Mouse (Mus musculus) MEL (cell line): ENCODE measurements around the gene Adra2c. TPM values are rescaled to one million over a fixed set of nuclear protein-coding genes. Genes with fewer than 3 reads are reported as not detected.

Experiments
- DNase-seq: peaks from one replicate; pipeline ENCODE4 v3.0.0; 2011; ENCODE audit warnings: low read depth, low spot score
- H3K27ac ChIP-seq: 2 replicates; pipeline ENCODE4 v1.5.1; 2012; ENCODE audit warnings: low read depth, mild to moderate bottlenecking, control low read depth, low read length, moderate library complexity; ENCODE audit not compliant: control insufficient read depth
- H3K27me3 ChIP-seq, 2 experiments: fragments of 150-350 bp in 1 of 2; sonication (generic) in 1 of 2; 2 replicates each; pipeline ENCODE4 v1.6.1; 2012; ENCODE audit warnings: low read length in 2 of 2, mild to moderate bottlenecking in 2 of 2, improper control_type of control experiment in 1 of 2, moderate library complexity in 1 of 2; ENCODE audit not compliant: insufficient read depth in 2 of 2, control insufficient read depth in 1 of 2
- H3K36me3 ChIP-seq, 2 experiments: 2 replicates each; pipeline ENCODE4 v1.6.1; 2012 to 2014; ENCODE audit warnings: low read length in 2 of 2, improper control_type of control experiment in 1 of 2, inconsistent platforms in 1 of 2, mild to moderate bottlenecking in 1 of 2; ENCODE audit not compliant: insufficient read depth in 2 of 2, control insufficient read depth in 1 of 2
- H3K4me1 ChIP-seq, 2 experiments: fragments of 150-350 bp in 1 of 2; sonication (generic) in 1 of 2; 2 replicates each; pipeline ENCODE4 v1.6.1; 2012; ENCODE audit warnings: low read length in 2 of 2, improper control_type of control experiment in 1 of 2, mild to moderate bottlenecking in 1 of 2; ENCODE audit not compliant: insufficient read depth in 2 of 2, control insufficient read depth in 1 of 2
- H3K4me3 ChIP-seq, 2 experiments: fragments of 150-350 bp in 1 of 2; sonication (generic) in 1 of 2; 2 replicates each; pipeline ENCODE4 v1.5.1; 2012; ENCODE audit warnings: low read depth in 2 of 2, low read length in 2 of 2, mild to moderate bottlenecking in 2 of 2, moderate library complexity in 2 of 2, control low read depth in 1 of 2, improper control_type of control experiment in 1 of 2; ENCODE audit not compliant: control insufficient read depth in 1 of 2, insufficient read depth in 1 of 2
- H3K79me2 ChIP-seq: 2 replicates; pipeline ENCODE4 v1.6.1; 2012; ENCODE audit warnings: mild to moderate bottlenecking, low read length, moderate library complexity; ENCODE audit not compliant: control insufficient read depth, poor library complexity, insufficient read depth
- H3K9ac ChIP-seq: 2 replicates; pipeline ENCODE4 v1.6.1; 2012; ENCODE audit warnings: low read depth, mild to moderate bottlenecking, control low read depth, low read length, moderate library complexity; ENCODE audit not compliant: control insufficient read depth, poor library complexity, severe bottlenecking
- H3K9me3 ChIP-seq: fragments of 150-350 bp; sonication (generic); replicated peaks from 2 replicates; pipeline ENCODE4 v1.6.1; 2012; ENCODE audit warnings: mild to moderate bottlenecking, low read length, improper control_type of control experiment, moderate library complexity; ENCODE audit not compliant: insufficient read depth
- CTCF ChIP-seq, 3 experiments: IDR thresholded peaks in 2 of 3; conservative IDR thresholded peaks in 1 of 3; 2 replicates each; pipeline ENCODE4 v1.5.1; 2011 to 2012; ENCODE audit warnings: low read length in 3 of 3, low read depth in 2 of 3, mild to moderate bottlenecking in 2 of 3, improper control_type of control experiment in 1 of 3, inconsistent platforms in 1 of 3, mixed read lengths in 1 of 3, moderate library complexity in 1 of 3; ENCODE audit not compliant: control insufficient read depth in 1 of 3, insufficient read depth in 1 of 3, poor library complexity in 1 of 3, severe bottlenecking in 1 of 3
- HCFC1 ChIP-seq: IDR thresholded peaks from 2 replicates; pipeline ENCODE4 v1.6.1; 2012; ENCODE audit warnings: low read depth, mild to moderate bottlenecking, inconsistent platforms, low read length, improper control_type of control experiment, moderate library complexity
- JUND ChIP-seq: IDR thresholded peaks from 2 replicates; pipeline ENCODE4 v1.6.1; 2011; ENCODE audit warnings: low read depth, mild to moderate bottlenecking, improper control_type of control experiment, low read length
- KAT2A ChIP-seq: conservative IDR thresholded peaks from 2 replicates; pipeline ENCODE4 v1.6.1; 2012; ENCODE audit warnings: low read depth, low read length, improper control_type of control experiment, inconsistent platforms
- MAFK ChIP-seq: IDR thresholded peaks from 2 replicates; pipeline ENCODE4 v1.6.1; 2011; ENCODE audit warnings: low read depth, mild to moderate bottlenecking, low read length, improper control_type of control experiment, borderline replicate concordance
- MAX ChIP-seq: IDR thresholded peaks from 2 replicates; pipeline ENCODE4 v1.6.1; 2011; ENCODE audit warnings: low read length, improper control_type of control experiment
- MXI1 ChIP-seq: IDR thresholded peaks from 2 replicates; pipeline ENCODE4 v1.6.1; 2011; ENCODE audit warnings: mild to moderate bottlenecking, low read depth, low read length, improper control_type of control experiment
- MYC ChIP-seq: IDR thresholded peaks from 2 replicates; pipeline ENCODE4 v1.6.1; 2011; ENCODE audit warnings: low read depth, mild to moderate bottlenecking, low read length, improper control_type of control experiment, moderate library complexity
- POLR2AphosphoS5 ChIP-seq: IDR thresholded peaks from 2 replicates; pipeline ENCODE4 v1.6.1; 2012; ENCODE audit warnings: low read depth, borderline replicate concordance, mild to moderate bottlenecking, inconsistent platforms, low read length, moderate library complexity, mixed read lengths
- RAD21 ChIP-seq: IDR thresholded peaks from 2 replicates; pipeline ENCODE4 v1.6.1; 2011; ENCODE audit warnings: mild to moderate bottlenecking, low read depth, low read length, improper control_type of control experiment
- SIN3A ChIP-seq: IDR thresholded peaks from 2 replicates; pipeline ENCODE4 v1.6.1; 2012; ENCODE audit warnings: low read length, improper control_type of control experiment, inconsistent platforms
- TAL1 ChIP-seq: IDR thresholded peaks from 2 replicates; pipeline ENCODE4 v1.6.1; 2012; ENCODE audit warnings: mild to moderate bottlenecking, inconsistent platforms, low read length, moderate library complexity, mixed read lengths
- UBTF ChIP-seq: IDR thresholded peaks from 2 replicates; pipeline ENCODE4 v1.6.1; 2012; ENCODE audit warnings: low read depth, mild to moderate bottlenecking, inconsistent platforms, low read length, improper control_type of control experiment, moderate library complexity, borderline replicate concordance; ENCODE audit not compliant: insufficient read depth
- ZKSCAN1 ChIP-seq: IDR thresholded peaks from 2 replicates; pipeline ENCODE4 v1.6.1; 2012; ENCODE audit warnings: low read depth, mild to moderate bottlenecking, inconsistent platforms, low read length, improper control_type of control experiment, moderate library complexity
- ZMIZ1 ChIP-seq: IDR thresholded peaks from 2 replicates; pipeline ENCODE4 v1.6.1; 2012; ENCODE audit warnings: low read depth, mild to moderate bottlenecking, inconsistent platforms, low read length, improper control_type of control experiment, moderate library complexity
- ZNF384 ChIP-seq: IDR thresholded peaks from 2 replicates; pipeline ENCODE4 v1.6.1; 2012; ENCODE audit warnings: low read depth, mild to moderate bottlenecking, inconsistent platforms, low read length, improper control_type of control experiment
- polyA plus RNA-seq, 2 experiments: library from polyadenylated mRNA; stranded (reverse) in 1 of 2; unstranded in 1 of 2; fragments of >175 nt in 1 of 2; fragments of >200 nt in 1 of 2; gene quantifications; 2 replicates each; pipeline versions ENCODE4 v1.2.1 to v1.2.4; 2012; ENCODE audit warnings: low replicate concordance in 2 of 2, low read depth in 1 of 2; ENCODE audit not compliant: insufficient read length in 2 of 2, insufficient read depth in 1 of 2, missing spikeins in 1 of 2
- total RNA-seq: library from RNA; depleted of rRNA; stranded (reverse); fragments of 300-350 nt; gene quantifications from 2 replicates; pipeline ENCODE4 v1.2.3, GENCODE M21; 2012; rRNA removed

The Adra2c gene
- total RNA-seq (not detected in 2 replicates), polyA plus RNA-seq (not detected)

DNA sequence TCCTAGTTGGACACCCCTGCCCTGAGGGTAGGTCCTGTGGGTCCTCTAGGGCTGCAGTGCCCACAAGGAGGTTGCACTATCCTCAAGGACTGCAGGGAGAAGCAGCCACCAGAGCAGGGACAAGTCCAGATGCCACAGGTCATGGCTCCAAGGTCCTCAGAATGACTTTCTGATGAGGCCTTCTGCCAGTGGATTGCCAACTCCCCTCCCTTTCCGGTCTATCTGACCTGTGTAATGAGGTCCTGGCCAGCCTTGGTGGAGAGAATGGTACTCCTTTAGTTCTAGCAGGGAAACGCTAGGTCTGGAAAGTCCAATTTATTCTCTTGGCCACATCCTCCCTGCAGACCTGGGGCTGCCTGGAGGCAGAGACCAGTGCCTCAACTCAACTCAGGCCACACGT lies at the start of gene Adra2c:
TSS of gene Adra2c (plus strand) at position 301 of the 400 bp plus-strand sequence.
- Histone ChIP-seq H3K4me1 (no peaks in the 10 kb centered on the region), H3K27me3 (no peaks in the 10 kb centered on the region), H3K9ac (no peak within 1 kb of the TSS)

DNA sequence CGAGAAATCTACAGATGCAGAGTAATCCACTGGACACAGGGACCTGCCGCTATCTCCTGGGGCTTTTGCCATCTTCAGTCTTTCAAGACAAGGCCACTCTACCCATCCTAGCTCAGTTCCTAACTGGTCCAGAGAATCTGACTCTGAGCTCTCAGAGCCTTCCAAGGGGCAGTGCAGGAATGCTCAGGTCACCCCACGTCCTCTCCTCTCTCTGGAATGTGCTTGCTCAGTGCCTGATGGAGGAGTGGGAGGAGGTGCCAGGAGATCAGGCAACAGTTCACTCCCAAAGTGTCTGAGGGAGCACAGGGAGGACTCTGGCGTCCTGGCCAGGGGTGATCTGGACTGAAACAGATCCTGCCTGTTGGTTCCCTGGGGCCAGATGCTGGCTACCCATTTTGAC lies 45.0 kb upstream of the Adra2c start:
- no peak for DNase-seq
- H3K79me2 ChIP-seq = no peaks in the 10 kb centered on the region
- no peaks in the 10 kb centered on the region for H3K9me3 ChIP-seq
- H3K27ac ChIP-seq = no peak overlapping the region
- H3K9ac ChIP-seq = no peak overlapping the region
- no peaks in the 10 kb centered on the region for H3K4me1 ChIP-seq
- H3K4me3 ChIP-seq = no peak overlapping the region
- TF ChIP-seq RAD21 (no peak), KAT2A (no peak), SIN3A (no peak), POLR2AphosphoS5 (no peak), CTCF (IDR thresholded peaks at IDR 0.05 in 2 of 3, conservative IDR thresholded peaks at IDR 0.05 in 1 of 3; ENCODE audit: control insufficient read depth in 1 of 3, insufficient read depth in 1 of 3, low read depth in 2 of 3, low read length in 3 of 3, poor library complexity in 1 of 3, severe bottlenecking in 1 of 3) (no peak), JUND (no peak), HCFC1 (no peak), TAL1 (no peak), MAX (no peak), ZMIZ1 (no peak)
- H3K27me3 ChIP-seq = no peaks in the 10 kb centered on the region
- no peaks in the 10 kb centered on the region for H3K36me3 ChIP-seq

More for the DNA sequence above, at the start of gene Adra2c:
- no peaks in the 10 kb centered on the region for H3K36me3 ChIP-seq
- no peaks in the 10 kb centered on the region for H3K79me2 ChIP-seq
- no peak for TF ChIP-seq UBTF
- no peak for TF ChIP-seq MYC
- TF ChIP-seq MAFK = no peak
- no peak for TF ChIP-seq MXI1
- TF ChIP-seq ZKSCAN1 = no peak
- no peak for TF ChIP-seq TAL1
- no peak for TF ChIP-seq CTCF (IDR thresholded peaks at IDR 0.05 in 2 of 3, conservative IDR thresholded peaks at IDR 0.05 in 1 of 3; ENCODE audit: control insufficient read depth in 1 of 3, insufficient read depth in 1 of 3, low read depth in 2 of 3, low read length in 3 of 3, poor library complexity in 1 of 3, severe bottlenecking in 1 of 3)
- no peak for TF ChIP-seq ZNF384
- DNase-seq = no peak
- H3K27ac ChIP-seq = no peak within 1 kb of the TSS
- H3K9me3 ChIP-seq = no peaks in the 10 kb centered on the region
- H3K4me3 ChIP-seq = no peak within 1 kb of the TSS
